ENCODE assay signal across 8 mouse cellular contexts in the genomic region with DNA sequence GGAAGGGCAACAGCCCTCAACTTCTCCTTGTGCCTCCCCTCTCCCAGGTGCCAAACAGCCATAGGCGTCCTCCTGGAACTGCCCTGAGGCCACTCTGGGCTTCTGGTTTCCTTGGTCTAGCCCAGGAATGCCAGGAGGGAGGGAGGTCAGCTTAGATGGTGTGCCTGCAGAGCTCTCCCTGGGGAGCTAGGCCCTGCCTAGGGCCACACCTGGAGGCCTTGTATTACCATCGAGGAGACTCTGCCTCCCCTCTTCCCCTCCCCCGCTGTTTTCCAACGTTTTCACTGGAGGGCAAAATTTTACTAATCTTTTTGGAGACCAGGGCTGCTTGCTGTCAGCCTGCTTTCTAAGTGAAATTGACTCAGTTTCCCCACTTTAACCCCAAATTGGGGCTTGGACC. TPM values are rescaled to one million over a fixed set of nuclear protein-coding genes. Genes with fewer than 3 reads are reported as not detected.
A peak's percentile ranks its signal among the peaks of the same experiment; 100 is the strongest.
DNase-seq lines count a peak whose midpoint lies in the region; ATAC-seq lines count a peak whose summit lies in the region.

No protein-coding gene starts in this region.

- peak overlapping the region; percentile 30; the same call in 1 of the 2 replicates for H3K27ac ChIP-seq in kidney, embryonic 14.5 days (ENCODE audit: low read depth, low read length)
- peak overlapping the region; percentile 84 for H3K27ac ChIP-seq in embryonic facial prominence, embryonic 10.5 days (replicated peaks)
- H3K27ac ChIP-seq in forebrain, embryonic 16.5 days (ENCODE audit: low read length), result peak overlapping the region; percentile 69
- peak overlapping the region; percentile 72 for H3K27ac ChIP-seq in liver, embryonic 16.5 days (ENCODE audit: low read length)

- no peak for DNase-seq in kidney, adult 11 months
- no peak for DNase-seq in embryonic facial prominence, embryonic 10.5 days (ENCODE audit: low spot score)
- no peak for DNase-seq in urinary bladder, postnatal 36 days (ENCODE audit: low spot score in 2 of 2)
- no peak for DNase-seq in kidney, adult 18-20 months

- no peaks in the 10 kb centered on the region for H3K9me3 ChIP-seq in kidney, embryonic 14.5 days (ENCODE audit: control insufficient read depth, low read length)
- H3K9me3 ChIP-seq in embryonic facial prominence, embryonic 10.5 days, result no peaks in the 10 kb centered on the region
- no peaks in the 10 kb centered on the region for H3K9me3 ChIP-seq in forebrain, embryonic 16.5 days (ENCODE audit: control insufficient read depth, low read length)
- no peaks in the 10 kb centered on the region for H3K9me3 ChIP-seq in liver, embryonic 16.5 days (replicated peaks; ENCODE audit: control insufficient read depth, low read length)

- WGBS in kidney, embryonic 14.5 days, result 28% methylated on average over 4 of the region's 4 CpGs
- 32% methylated on average over 4 of the region's 4 CpGs for WGBS in embryonic facial prominence, embryonic 10.5 days
- 30% methylated on average over 4 of the region's 4 CpGs for WGBS in forebrain, embryonic 16.5 days
- 39% methylated on average over 4 of the region's 4 CpGs for WGBS in liver, embryonic 16.5 days (ENCODE audit: insufficient replicate concordance)

- H3K4me1 ChIP-seq in kidney, embryonic 14.5 days (ENCODE audit: control insufficient read depth, insufficient read depth, low read length), result peaks cover 24% of the 10 kb centered on the region
- peaks cover 71% of the 10 kb centered on the region for H3K4me1 ChIP-seq in embryonic facial prominence, embryonic 10.5 days
- H3K4me1 ChIP-seq in forebrain, embryonic 16.5 days (replicated peaks; ENCODE audit: control insufficient read depth, insufficient read depth, low read length), result peaks cover 41% of the 10 kb centered on the region
- peaks cover 54% of the 10 kb centered on the region for H3K4me1 ChIP-seq in liver, embryonic 16.5 days (ENCODE audit: control insufficient read depth, low read depth, low read length)

- peaks cover 40% of the 10 kb centered on the region for H3K36me3 ChIP-seq in kidney, embryonic 14.5 days (ENCODE audit: control insufficient read depth, insufficient read depth, low read length)
- H3K36me3 ChIP-seq in embryonic facial prominence, embryonic 10.5 days (replicated peaks), result peaks cover 51% of the 10 kb centered on the region
- peaks cover 18% of the 10 kb centered on the region for H3K36me3 ChIP-seq in forebrain, embryonic 16.5 days (ENCODE audit: control insufficient read depth, insufficient read depth)
- H3K36me3 ChIP-seq in liver, embryonic 16.5 days (ENCODE audit: control insufficient read depth, insufficient read depth), result peaks cover 29% of the 10 kb centered on the region

- no peak for ATAC-seq in kidney, embryonic 14.5 days (ENCODE audit: low FRiP score, low TSS enrichment)
- no peak for ATAC-seq in forebrain, embryonic 16.5 days
- no peak for ATAC-seq in liver, embryonic 16.5 days (ENCODE audit: low read depth)
- ATAC-seq in frontal cortex, adult (ENCODE audit: low TSS enrichment), result no peak

- H3K27me3 ChIP-seq in kidney, embryonic 14.5 days (ENCODE audit: control insufficient read depth, insufficient read depth, low read length), result no peaks in the 10 kb centered on the region
- no peaks in the 10 kb centered on the region for H3K27me3 ChIP-seq in embryonic facial prominence, embryonic 10.5 days (replicated peaks; ENCODE audit: low read depth, poor library complexity, severe bottlenecking)
- H3K27me3 ChIP-seq in forebrain, embryonic 16.5 days (replicated peaks; ENCODE audit: control insufficient read depth, insufficient read depth, low read length), result no peaks in the 10 kb centered on the region
- H3K27me3 ChIP-seq in liver, embryonic 16.5 days (ENCODE audit: control insufficient read depth, insufficient read depth, low read depth, low read length), result no peaks in the 10 kb centered on the region

- H3K4me3 ChIP-seq in kidney, embryonic 14.5 days (ENCODE audit: low read length), result peak overlapping the region; percentile 32
- H3K4me3 ChIP-seq in embryonic facial prominence, embryonic 10.5 days, result peak overlapping the region; percentile 60
- peak overlapping the region; percentile 44; the same call in 1 of the 2 replicates for H3K4me3 ChIP-seq in forebrain, embryonic 16.5 days (replicated peaks; ENCODE audit: low read length)
- H3K4me3 ChIP-seq in liver, embryonic 16.5 days (ENCODE audit: low read depth, low read length), result peak overlapping the region; percentile 56

- H3K4me2 ChIP-seq in kidney, embryonic 14.5 days (replicated peaks; ENCODE audit: low read depth, low read length), result peak overlapping the region; percentile 50
- peak overlapping the region; percentile 74 for H3K4me2 ChIP-seq in forebrain, embryonic 16.5 days (ENCODE audit: low read length)
- H3K4me2 ChIP-seq in liver, embryonic 16.5 days (ENCODE audit: low read depth, low read length), result peak overlapping the region; percentile 78

- H3K9ac ChIP-seq in kidney, embryonic 14.5 days (ENCODE audit: low read depth, low read length), result 0 out of 2 replicates have a peak overlapping the region, but pooled peaks have one; percentile 38
- H3K9ac ChIP-seq in forebrain, embryonic 16.5 days (replicated peaks; ENCODE audit: low read depth, low read length), result peak overlapping the region; percentile 52; the same call in 1 of the 2 replicates
- H3K9ac ChIP-seq in liver, embryonic 16.5 days (ENCODE audit: low read depth, low read length), result peak overlapping the region; percentile 50; the same call in 1 of the 2 replicates

RNA-seq across cellular contexts. Expression of a gene that starts 3.6 kb away (rescaled TPM):
- 14.7 and 18.3 TPM in 2 replicates for polyA plus RNA-seq in kidney, embryonic 14.5 days (2014; fragmentation: Nextera tagmentation; extraction: Ambion mirVana)
- 35.5 and 42.5 TPM in 2 replicates for polyA plus RNA-seq in embryonic facial prominence, embryonic 10.5 days (2016; fragmentation: Nextera tagmentation; extraction: Ambion mirVana)
- polyA plus RNA-seq in forebrain, embryonic 16.5 days (2015; fragmentation: Nextera tagmentation; extraction: Ambion mirVana), result 123 and 134 TPM in 2 replicates
- 27.2 and 34.7 TPM in 2 replicates for polyA plus RNA-seq in liver, embryonic 16.5 days (2015; fragmentation: Nextera tagmentation; extraction: Ambion mirVana)

RNA-seq across cellular contexts. Expression of a gene that starts 15.2 kb away (rescaled TPM):
- 12.0 and 14.6 TPM in 2 replicates for polyA plus RNA-seq in kidney, embryonic 14.5 days (2014; fragmentation: Nextera tagmentation; extraction: Ambion mirVana)
- 8.3 and 9.4 TPM in 2 replicates for polyA plus RNA-seq in embryonic facial prominence, embryonic 10.5 days (2016; fragmentation: Nextera tagmentation; extraction: Ambion mirVana)
- polyA plus RNA-seq in forebrain, embryonic 16.5 days (2015; fragmentation: Nextera tagmentation; extraction: Ambion mirVana), result 22.0 and 22.4 TPM in 2 replicates
- polyA plus RNA-seq in liver, embryonic 16.5 days (2015; fragmentation: Nextera tagmentation; extraction: Ambion mirVana), result 7.1 and 7.6 TPM in 2 replicates

RNA-seq across cellular contexts. Expression of a gene that starts 29.9 kb away (rescaled TPM):
- 0.24 TPM in 1 of 2 replicates, not detected in the other for polyA plus RNA-seq in kidney, embryonic 14.5 days (2014; fragmentation: Nextera tagmentation; extraction: Ambion mirVana)
- 0.17 TPM in 1 of 2 replicates, not detected in the other for polyA plus RNA-seq in embryonic facial prominence, embryonic 10.5 days (2016; fragmentation: Nextera tagmentation; extraction: Ambion mirVana)
- 0.19 and 0.58 TPM in 2 replicates for polyA plus RNA-seq in forebrain, embryonic 16.5 days (2015; fragmentation: Nextera tagmentation; extraction: Ambion mirVana)
- polyA plus RNA-seq in liver, embryonic 16.5 days (2015; fragmentation: Nextera tagmentation; extraction: Ambion mirVana), result 0.86 and 0.96 TPM in 2 replicates

RNA-seq across cellular contexts. Expression of a gene that starts 35.1 kb away (rescaled TPM):
- 30.0 and 46.5 TPM in 2 replicates for polyA plus RNA-seq in kidney, embryonic 14.5 days (2014; fragmentation: Nextera tagmentation; extraction: Ambion mirVana)
- polyA plus RNA-seq in embryonic facial prominence, embryonic 10.5 days (2016; fragmentation: Nextera tagmentation; extraction: Ambion mirVana), result 12.9 and 16.0 TPM in 2 replicates
- 27.6 and 29.2 TPM in 2 replicates for polyA plus RNA-seq in forebrain, embryonic 16.5 days (2015; fragmentation: Nextera tagmentation; extraction: Ambion mirVana)
- polyA plus RNA-seq in liver, embryonic 16.5 days (2015; fragmentation: Nextera tagmentation; extraction: Ambion mirVana), result 10.7 and 13.9 TPM in 2 replicates

RNA-seq across cellular contexts. Expression of a gene that starts 38.6 kb away (rescaled TPM):
- not detected in 2 replicates for polyA plus RNA-seq in kidney, embryonic 14.5 days (2014; fragmentation: Nextera tagmentation; extraction: Ambion mirVana)
- polyA plus RNA-seq in embryonic facial prominence, embryonic 10.5 days (2016; fragmentation: Nextera tagmentation; extraction: Ambion mirVana), result not detected in 2 replicates
- not detected in 2 replicates for polyA plus RNA-seq in forebrain, embryonic 16.5 days (2015; fragmentation: Nextera tagmentation; extraction: Ambion mirVana)
- not detected in 2 replicates for polyA plus RNA-seq in liver, embryonic 16.5 days (2015; fragmentation: Nextera tagmentation; extraction: Ambion mirVana)

Comparison
In these comparisons a context has a peak if more than half of its experiments do, and no peak if none do; other contexts are left out.
1. H3K27ac ChIP-seq: peak in every context shown above with its lines; median percentile 84 in embryonic facial prominence, embryonic 10.5 days; 72 in liver, embryonic 16.5 days; 69 in forebrain, embryonic 16.5 days; 30 in kidney, embryonic 14.5 days.